Mouse (Mus musculus) frontal cortex, adult 2 months (tissue): ENCODE data around the gene Usp48. TPM values are rescaled to one million over a fixed set of nuclear protein-coding genes. Genes with fewer than 3 reads are reported as not detected.

Source experiments
- DNase-seq, 2 experiments: peaks; one replicate each; pipeline ENCODE4 v3.0.0; 2022; ENCODE audit warnings: low spot score in 1 of 2; ENCODE audit errors: extremely low spot score in 1 of 2
- polyA plus RNA-seq: library from polyadenylated mRNA; depleted of rRNA; stranded (reverse); fragments of >200 nt; gene quantifications from 2 replicates; pipeline ENCODE4 v1.2.3, GENCODE M21; 2012

Usp48 gene
- polyA plus RNA-seq, 1 experiment = 180 TPM

DNA sequence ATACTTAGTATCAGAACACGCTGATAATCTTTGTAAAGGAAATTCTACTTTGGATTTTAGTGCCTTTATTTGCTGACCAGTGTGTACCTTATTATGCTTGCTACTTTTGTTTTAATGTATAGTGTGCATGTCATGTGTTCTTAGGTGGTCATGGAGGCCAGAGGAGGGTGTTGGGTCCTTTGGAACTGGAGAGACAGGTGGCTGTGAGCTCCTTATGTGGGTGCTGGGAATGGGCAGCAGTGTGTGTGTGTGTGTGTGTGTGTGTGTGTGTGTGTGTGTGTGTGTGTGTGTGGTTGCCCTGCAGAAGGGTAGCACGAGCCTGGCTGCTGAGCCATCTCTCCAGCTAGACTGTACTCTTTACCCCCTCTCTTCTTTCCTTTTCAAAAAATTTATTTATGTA, 13.5 kb downstream of the Usp48 start:
- no peak for DNase-seq

DNA sequence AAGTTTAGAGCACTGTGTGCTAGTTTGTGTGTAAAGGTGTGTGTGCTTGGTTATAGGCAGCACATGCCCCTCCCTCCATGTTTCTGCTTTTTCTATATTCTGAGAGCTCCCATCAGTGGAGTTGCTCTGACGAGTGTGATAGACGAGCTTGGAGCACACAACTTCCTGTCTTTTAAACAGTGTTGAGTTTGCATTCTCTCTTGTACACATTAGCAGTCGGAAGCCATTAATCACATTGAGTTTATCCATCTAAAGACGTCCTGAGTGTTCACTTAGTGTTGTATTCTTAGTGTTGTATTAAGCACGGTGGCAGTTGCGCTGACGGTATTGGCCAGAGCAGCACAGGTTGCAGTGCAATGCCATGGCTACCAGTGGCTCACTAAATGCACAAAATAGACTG, 15.7 kb downstream of the Usp48 start:
- DNase-seq = no peak

GRCm38 (mm10) chr4:137609702-137610101, 16.1 kb downstream of the Usp48 start:
- DNase-seq = no peak

- no peak for DNase-seq
Observed at GRCm38 (mm10) chr4:137610256-137610655, 16.7 kb downstream of the Usp48 start.

- DNase-seq = no peak
Observed at GRCm38 (mm10) chr4:137622847-137623246, 29.3 kb downstream of the Usp48 start.

DNA sequence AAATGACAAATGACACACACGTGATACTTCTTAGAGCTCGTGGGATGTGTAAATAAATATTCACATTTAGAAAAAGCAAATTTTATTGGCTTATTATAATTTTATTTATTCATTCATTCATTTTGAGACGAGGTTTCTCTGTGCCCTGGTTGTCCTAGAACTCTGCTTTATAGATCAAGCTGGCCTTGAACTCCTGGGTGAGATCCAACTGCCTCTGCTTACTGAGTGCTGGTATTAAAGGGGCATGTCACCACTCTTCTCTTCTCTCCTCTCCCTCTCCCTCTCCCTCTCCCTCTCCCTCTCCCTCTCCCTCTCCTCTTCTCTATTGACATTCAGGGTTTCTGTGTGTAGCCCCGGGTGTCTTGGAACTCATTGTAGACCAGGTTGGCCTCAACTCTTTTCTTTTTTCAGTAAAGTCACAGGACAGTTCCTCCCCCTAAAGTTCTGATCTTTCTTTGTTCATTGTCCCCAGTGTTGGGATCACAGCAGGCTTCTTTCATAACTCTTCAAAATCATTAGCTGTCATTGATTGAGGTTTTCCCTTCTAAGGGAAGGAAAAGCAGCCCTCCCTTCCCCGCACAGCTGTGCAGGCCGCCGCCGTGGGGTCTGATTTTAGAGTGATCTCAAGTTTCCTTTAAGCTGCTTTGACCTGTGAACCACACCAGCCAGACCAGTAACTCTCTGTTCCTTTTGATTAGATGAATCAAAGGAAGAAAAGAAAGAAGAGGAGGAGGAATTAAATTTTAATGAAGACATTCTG, 34.1 kb downstream of the Usp48 start:
- DNase-seq = no peak

DNA sequence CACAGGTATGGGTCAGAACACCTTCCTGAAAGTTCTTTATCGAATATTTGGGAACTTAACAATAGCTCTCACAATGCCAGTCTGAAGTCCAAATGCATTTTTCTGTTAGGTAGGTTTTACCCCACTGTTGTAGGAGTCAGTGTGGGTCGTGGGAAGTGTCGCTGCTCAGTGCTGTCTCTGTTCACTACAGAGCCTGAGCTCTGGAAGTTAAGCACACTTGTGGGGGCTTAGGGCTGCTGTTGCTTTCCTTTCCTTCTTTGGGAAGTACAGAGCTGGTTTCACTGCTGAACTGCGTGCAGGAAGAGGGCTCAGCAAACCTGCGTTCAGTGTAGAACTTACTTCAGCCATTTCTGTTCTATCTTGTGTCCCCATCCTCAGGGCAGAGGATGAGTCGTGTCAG, 34.8 kb downstream of the Usp48 start:
- peak in 1 of 2 experiments; percentile 45 for DNase-seq

DNA sequence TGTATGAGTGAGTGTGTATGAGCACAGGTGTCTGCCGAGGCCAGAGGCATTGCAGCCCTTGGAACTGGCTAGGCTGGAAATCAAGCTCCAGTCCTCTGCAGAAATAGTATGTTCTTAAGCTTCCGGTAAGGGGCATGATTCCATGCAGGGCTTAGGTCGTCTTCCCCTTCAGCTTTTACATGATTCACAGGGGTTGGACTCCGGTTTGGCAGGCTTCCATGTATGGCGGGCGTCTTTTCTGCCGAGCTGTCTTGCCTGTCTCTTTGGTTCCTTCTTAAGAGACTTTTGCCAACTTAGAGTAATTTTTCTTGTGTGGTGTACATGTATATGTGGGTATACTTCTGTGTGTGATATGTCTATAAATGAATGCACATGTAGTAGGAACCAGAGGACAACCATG, 35.8 kb downstream of the Usp48 start:
- DNase-seq = peak in 1 of 2 experiments; percentile 32

DNA sequence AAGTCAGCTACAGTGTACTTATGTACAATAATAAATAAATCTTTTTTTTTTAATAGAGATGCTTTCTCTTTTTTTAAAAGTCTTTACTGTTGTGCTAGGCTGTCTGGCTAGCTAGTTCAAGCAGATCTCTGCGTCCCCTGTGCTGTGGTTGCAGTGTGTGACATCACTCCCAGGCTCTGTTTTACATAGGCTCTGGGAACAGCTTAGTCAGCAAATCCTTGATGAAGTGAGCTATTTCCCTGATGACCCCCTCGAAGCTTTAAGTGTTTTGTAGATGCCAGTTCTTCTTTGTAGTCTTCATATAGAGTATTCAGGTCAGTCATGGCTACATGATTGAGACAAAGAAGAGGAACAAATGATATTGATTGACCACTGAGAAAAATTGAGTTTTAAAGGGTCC, 36.6 kb downstream of the Usp48 start:
- no peak for DNase-seq

DNA sequence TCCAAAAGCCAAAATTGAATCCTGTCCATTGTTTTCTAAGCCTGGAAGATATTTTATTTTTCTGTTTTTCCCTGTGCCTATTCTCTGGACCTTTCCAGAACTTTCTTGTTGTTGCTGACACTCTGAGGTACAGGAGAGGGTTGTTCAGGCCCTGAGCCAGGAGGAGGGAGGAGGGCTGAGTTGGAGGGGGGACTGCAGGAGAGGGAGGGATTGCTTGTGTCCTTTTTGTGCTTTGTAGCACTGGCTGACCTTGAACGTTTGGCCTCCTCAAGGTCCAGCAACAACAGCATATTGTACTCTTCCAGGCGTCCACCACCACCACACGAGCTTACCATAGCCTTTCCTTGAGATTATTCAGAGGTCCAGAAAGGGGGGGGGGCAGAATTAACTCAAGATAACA, 38.0 kb downstream of the Usp48 start:
- DNase-seq = no peak

DNA sequence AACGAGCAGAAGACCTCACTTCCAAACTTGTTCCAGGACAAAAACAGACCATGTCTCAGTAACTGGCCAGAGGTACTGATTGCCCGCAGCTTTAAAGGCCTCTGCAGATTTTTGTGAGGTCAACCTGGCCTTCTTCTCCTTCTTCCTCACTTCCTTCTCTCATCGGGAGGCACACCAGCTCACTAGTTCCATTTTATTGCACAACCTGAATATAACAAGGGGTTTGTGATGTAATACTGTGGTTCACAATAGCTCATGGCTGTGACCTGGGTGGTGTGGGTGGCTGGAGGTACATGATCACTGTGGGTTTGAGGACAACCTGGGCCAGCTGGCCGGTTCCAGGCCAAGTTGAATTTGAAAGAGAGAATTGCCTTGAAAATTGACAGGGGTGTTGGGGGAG, 39.8 kb downstream of the Usp48 start:
- DNase-seq = no peak

DNA sequence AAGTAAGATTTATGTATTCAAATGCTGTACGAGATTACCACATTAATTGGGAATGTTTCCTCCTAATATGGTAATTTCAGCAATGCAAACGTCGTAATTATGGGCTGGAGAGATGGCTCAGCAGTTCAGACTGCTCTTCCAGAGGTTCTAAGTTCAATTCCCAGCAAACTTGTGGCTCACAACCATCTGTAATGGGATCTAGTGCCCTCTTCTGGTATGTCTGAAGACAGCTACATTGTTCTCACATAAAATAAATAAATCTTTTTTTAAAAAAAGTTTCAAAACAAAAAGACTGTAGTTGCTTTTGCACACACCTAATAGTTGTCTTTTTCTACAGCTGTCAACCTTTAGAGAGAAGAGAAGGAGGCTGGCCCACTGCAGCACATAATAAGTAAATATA, 43.0 kb downstream of the Usp48 start:
- no peak for DNase-seq

- DNase-seq = no peak
Observed at GRCm38 (mm10) chr4:137641556-137641955, 48.0 kb downstream of the Usp48 start.

DNA sequence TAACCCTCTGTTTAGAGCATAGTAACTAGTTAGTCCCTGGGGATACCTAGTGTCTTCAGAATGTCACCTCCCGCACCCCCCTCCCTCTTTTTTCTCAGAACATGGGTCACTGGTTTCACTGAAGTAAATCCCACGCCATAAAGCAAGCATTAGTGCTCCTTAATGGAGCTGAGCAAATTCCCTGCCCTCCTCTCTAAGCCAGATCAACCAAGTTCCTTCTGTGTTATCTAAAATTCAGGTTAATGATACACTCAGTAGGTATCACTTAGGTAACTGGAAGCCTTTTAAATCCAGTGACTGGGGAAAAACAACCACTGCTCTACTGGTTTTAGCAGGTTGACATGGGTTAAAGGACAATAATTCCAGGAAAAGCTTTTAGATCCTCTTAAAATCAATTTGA, 48.5 kb downstream of the Usp48 start:
- no peak for DNase-seq

DNA sequence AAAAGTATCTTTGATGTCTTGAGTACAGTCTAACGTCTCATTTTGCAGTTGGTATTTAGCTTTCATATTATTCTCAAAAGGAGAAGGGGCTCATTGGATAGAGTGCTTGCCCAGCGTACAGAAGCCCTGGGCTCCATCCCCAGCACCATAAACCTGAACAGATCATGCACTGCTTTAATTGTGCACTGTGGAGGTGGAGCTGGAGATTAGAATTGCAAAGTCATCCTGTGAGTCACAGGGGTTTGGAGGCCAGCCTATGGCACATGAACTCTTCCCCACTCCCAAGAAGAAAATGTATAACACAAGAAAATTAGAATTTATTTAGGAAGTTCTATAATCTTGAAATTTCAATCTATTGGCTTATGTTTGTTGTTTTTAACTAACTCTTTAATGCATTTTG, 49.9 kb downstream of the Usp48 start:
- DNase-seq = no peak

GRCm38 (mm10) chr4:137646262-137646661, 52.7 kb downstream of the Usp48 start:
- no peak for DNase-seq

DNA sequence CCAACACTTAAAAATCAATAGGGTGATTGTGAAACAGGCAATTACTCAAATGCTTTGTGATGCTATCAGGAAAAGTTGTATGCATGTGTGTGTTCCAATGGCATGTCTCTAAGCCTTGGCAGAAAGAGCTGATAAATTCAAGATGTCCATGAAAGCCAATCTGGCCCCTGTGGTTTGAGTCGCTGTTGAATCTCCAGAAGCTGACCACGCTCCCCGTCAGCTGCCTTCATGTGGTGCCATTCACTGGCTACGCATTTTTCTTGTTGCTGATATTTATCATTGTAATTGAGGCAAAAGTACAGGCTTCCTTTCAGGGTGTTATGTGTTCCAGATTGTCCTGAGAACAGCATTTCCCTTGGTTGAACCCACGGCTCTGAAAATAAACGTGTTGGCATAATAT, 54.1 kb downstream of the Usp48 start:
- DNase-seq = no peak

GRCm38 (mm10) chr4:137648230-137648629, 54.7 kb downstream of the Usp48 start:
- peak in 1 of 2 experiments; percentile 64 for DNase-seq

- no peak for DNase-seq
Observed at GRCm38 (mm10) chr4:137650912-137651311, 57.4 kb downstream of the Usp48 start.

- DNase-seq = no peak
Observed at GRCm38 (mm10) chr4:137652835-137653346, 59.3 kb downstream of the Usp48 start.

- DNase-seq = no peak
Observed at GRCm38 (mm10) chr4:137655241-137656031, 61.9 kb downstream of the Usp48 start.

GRCm38 (mm10) chr4:137657674-137658073, 64.1 kb downstream of the Usp48 start:
- no peak for DNase-seq
